Mouse (Mus musculus): ENCODE results near the gene 6430531B16Rik. TPM values are rescaled to one million over a fixed set of nuclear protein-coding genes. Genes with fewer than 3 reads are reported as not detected.
A peak's percentile ranks its signal among the peaks of the same experiment; 100 is the strongest.

6430531B16Rik gene
- polyA plus RNA-seq, 1 experiment, result 0.55 TPM

DNA sequence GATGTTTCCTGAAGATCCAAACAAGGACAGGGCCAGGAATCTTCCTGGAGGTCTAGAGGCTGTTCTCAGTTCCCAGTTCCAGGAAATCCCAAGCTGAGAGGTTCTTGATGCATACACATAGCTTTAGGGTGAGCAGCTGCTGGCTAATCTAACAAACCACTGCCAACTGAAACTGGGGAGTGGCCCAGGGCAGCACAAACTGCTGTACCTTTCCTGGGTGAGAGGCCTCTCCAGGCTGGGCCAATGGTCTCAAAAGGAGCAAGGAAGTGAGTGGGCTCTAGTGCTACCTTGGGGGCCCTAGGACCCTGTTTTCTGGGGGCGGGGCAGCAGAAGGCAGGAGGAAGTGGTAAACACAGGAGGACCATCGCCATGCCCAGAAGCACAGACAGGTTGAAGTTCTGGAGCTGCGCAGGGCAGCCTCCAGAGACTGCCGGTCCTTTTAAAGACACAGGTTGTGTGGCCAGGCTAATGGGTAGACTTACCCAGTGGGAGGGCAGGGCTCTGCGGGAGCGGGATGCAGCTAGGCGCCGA is 12.4 kb upstream of the 6430531B16Rik start:
- DNase-seq (ENCODE audit: low read depth), result no peak
- no peak for TF ChIP-seq CTCF (IDR thresholded peaks at IDR 0.05; ENCODE audit: borderline replicate concordance, extremely low read depth, insufficient read depth, insufficient read length)
- no peak for TF ChIP-seq POLR2A (IDR thresholded peaks at IDR 0.05; ENCODE audit: borderline replicate concordance, extremely low read depth, insufficient read depth, insufficient read length, poor library complexity, severe bottlenecking)

DNA sequence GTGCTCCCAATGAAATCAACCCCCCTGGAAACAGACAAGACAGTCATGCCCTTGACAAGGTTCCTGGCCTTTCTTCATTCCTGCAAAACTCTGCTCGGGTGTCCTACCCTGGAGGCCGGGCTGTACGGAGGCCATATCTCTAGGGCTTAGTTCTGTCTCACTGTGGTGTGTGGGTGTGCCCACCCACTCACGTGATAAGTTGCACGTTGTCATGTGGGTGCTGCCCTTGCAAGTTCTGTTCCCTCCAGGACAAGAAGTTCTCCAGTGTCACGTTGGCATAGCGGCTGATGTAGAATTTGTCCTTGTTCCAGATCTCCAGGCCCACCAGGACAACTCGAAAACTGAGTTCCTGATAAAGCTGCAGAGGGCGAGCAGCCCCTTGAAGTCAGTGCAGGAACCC is 9.7 kb upstream of the 6430531B16Rik start:
- no peak for DNase-seq (ENCODE audit: low read depth)
- TF ChIP-seq CTCF (IDR thresholded peaks at IDR 0.05; ENCODE audit: borderline replicate concordance, extremely low read depth, insufficient read depth, insufficient read length), result no peak
- TF ChIP-seq POLR2A (IDR thresholded peaks at IDR 0.05; ENCODE audit: borderline replicate concordance, extremely low read depth, insufficient read depth, insufficient read length, poor library complexity, severe bottlenecking), result no peak

DNA sequence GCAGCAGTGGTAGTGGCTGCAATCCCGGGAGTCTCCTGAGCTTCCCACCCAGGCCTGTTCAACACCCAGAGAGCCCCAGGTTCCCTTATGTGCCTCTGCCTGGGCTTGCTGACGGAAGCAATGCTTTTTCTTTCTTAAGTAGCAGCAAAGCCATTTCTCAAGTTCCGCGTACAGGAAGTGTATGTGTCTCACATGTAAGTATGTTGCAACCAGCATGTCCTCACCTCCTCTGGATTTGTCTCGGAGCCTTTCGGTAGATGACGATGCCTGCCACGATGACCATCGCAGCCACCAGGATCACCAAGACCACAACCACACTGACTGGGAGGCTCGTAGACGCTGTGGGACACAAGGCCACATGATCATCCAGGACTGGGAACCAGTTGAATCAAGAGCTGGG is 6.0 kb upstream of the 6430531B16Rik start:
- no peak for DNase-seq (ENCODE audit: low read depth)
- no peak for TF ChIP-seq POLR2A (IDR thresholded peaks at IDR 0.05; ENCODE audit: borderline replicate concordance, extremely low read depth, insufficient read depth, insufficient read length, poor library complexity, severe bottlenecking)
- TF ChIP-seq CTCF (IDR thresholded peaks at IDR 0.05; ENCODE audit: borderline replicate concordance, extremely low read depth, insufficient read depth, insufficient read length), result no peak

DNA sequence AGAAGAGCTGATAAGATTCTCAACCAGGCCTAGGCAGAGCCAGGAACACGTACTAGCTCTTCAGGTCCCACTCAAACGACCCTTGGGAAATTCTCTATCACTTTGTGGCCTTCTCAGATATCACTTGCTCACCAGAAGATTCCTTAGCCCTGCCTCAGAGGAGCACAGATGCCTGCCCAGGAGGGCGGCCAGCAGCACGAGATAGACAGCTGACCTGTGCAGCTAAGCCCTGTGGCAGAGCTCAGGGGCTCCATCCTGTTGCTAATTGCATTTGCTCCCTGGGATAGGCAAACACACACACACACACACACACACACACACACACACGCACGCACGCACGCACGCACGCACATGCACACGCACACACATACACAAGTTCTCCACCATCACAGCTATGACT is 3.5 kb upstream of the 6430531B16Rik start:
- no peak for TF ChIP-seq CTCF (IDR thresholded peaks at IDR 0.05; ENCODE audit: borderline replicate concordance, extremely low read depth, insufficient read depth, insufficient read length)
- no peak for DNase-seq (ENCODE audit: low read depth)

DNA sequence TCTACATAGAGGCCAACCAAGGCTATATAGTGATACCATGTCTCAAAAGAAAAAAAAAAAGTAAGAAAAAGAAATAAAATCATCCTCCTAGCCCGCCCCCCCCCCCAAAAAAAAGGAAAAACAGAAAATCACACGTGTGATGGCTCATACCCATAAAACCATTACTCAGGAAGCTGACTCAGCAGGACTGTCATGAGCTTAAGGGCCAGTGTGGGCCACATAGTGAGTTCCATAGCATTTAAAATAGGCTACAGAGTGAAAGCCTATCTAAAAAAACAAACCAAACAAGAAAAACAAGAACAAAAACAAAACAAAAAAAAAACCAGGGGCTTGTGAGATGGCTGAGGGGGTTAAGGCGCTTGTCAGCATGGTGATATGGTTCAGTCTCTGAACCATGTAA is 2.2 kb upstream of the 6430531B16Rik start:
- TF ChIP-seq CTCF (IDR thresholded peaks at IDR 0.05; ENCODE audit: borderline replicate concordance, extremely low read depth, insufficient read depth, insufficient read length) (no peak), POLR2A (IDR thresholded peaks at IDR 0.05; ENCODE audit: borderline replicate concordance, extremely low read depth, insufficient read depth, insufficient read length, poor library complexity, severe bottlenecking) (no peak)
- DNase-seq (ENCODE audit: low read depth), result no peak

DNA sequence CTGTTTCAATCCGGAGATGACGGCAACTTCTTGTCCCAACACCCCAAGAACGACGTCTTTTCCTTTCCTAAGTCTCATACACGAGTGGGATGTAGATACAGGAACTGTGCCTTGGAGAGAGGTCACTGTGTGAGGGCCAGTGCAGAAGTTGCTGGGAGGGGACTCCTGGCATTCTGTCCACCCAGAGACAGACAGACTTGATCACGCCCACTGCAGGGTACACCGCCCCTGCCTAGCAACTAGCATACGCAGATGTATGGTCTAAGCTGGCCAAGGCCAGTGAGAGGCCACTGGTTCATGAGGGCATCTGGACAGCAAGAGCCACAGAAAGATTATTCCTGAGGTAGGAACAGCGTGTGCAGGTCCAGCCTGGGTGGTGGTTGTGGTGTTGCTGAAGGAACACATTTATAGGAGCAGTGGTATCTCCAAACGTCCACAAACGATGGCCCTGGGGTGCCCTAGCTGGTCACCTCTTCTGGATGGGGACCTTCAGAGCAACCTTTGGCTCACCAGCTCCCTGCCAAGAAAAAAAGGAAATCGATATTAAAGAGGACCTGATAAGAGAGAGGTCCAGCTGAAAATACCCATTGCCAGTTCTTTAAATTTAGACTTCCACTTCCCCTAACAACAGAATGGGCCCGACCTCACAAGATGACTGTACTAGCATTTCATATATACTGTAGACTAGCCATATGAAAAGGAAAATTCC is 610 bp upstream of the 6430531B16Rik start:
- no peak for TF ChIP-seq CTCF (IDR thresholded peaks at IDR 0.05; ENCODE audit: borderline replicate concordance, extremely low read depth, insufficient read depth, insufficient read length)
- TF ChIP-seq POLR2A (IDR thresholded peaks at IDR 0.05; ENCODE audit: borderline replicate concordance, extremely low read depth, insufficient read depth, insufficient read length, poor library complexity, severe bottlenecking), result no peak
- peak; percentile 21 for DNase-seq (ENCODE audit: low read depth)

DNA sequence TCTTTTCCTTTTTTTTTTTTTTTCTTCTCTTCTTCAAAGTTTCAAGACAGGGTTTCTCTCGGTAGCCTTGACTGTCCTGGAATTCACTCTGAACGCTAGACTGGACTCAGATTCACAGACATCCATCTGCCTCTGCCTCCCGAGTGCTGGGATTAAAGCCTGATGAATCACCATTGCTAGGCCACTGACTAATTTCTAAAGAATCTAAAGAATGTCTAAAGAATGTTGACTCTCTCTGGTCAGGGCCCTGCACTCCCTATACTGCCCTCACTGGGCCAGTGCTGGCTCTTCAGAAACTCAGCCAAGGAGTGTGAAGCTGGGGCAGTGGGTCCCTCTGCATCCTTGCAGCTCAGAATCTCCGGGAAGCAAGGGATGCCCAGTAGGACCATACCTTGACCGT is 3.1 kb downstream of the 6430531B16Rik start:
- DNase-seq (ENCODE audit: low read depth), result no peak
- no peak for TF ChIP-seq CTCF (IDR thresholded peaks at IDR 0.05; ENCODE audit: borderline replicate concordance, extremely low read depth, insufficient read depth, insufficient read length)
- no peak for TF ChIP-seq POLR2A (IDR thresholded peaks at IDR 0.05; ENCODE audit: borderline replicate concordance, extremely low read depth, insufficient read depth, insufficient read length, poor library complexity, severe bottlenecking)

DNA sequence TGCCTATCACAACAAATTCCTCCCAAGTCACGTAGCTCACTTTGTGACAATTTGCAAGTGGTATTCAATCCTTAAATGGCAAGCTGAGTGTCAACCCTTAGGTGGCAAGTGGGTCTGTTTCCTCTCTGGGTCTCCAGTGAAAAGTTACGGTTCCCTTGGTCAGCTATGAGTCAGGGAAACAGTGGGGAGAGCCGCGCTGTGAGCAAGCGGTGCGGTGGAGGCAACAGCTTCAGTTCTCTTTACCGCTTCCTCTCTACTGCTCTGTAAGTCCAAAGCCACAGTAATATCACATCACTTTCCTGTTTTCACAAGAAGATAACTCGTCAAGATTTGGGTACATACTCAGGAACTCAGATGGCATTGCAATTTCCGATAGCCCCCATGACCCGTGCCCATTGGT is 4.2 kb downstream of the 6430531B16Rik start:
- TF ChIP-seq CTCF (IDR thresholded peaks at IDR 0.05; ENCODE audit: borderline replicate concordance, extremely low read depth, insufficient read depth, insufficient read length) (no peak), POLR2A (IDR thresholded peaks at IDR 0.05; ENCODE audit: borderline replicate concordance, extremely low read depth, insufficient read depth, insufficient read length, poor library complexity, severe bottlenecking) (no peak)
- DNase-seq (ENCODE audit: low read depth), result no peak

DNA sequence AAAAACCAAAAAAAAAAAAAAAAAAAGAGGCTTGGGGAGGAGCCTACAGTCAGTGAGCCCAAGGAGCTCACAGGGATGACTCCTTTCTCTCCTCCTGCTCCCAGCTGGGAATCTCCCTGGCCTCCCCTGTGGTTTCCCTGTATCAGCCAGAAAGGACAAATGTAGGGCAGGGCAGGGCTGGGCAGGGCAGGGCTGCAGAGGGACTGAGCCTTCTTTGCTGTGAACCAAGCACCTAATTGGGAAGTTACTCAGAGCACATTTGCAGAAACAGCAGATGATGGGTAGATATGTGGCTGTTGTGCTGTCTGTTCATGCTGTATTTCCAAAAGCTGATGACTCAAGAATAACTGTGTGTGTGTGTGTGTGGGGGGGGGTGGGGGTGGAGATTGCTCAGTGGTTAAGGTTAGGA is 5.6 kb downstream of the 6430531B16Rik start:
- DNase-seq (ENCODE audit: low read depth), result no peak
- TF ChIP-seq CTCF (IDR thresholded peaks at IDR 0.05; ENCODE audit: borderline replicate concordance, extremely low read depth, insufficient read depth, insufficient read length), result no peak
- TF ChIP-seq POLR2A (IDR thresholded peaks at IDR 0.05; ENCODE audit: borderline replicate concordance, extremely low read depth, insufficient read depth, insufficient read length, poor library complexity, severe bottlenecking), result no peak

DNA sequence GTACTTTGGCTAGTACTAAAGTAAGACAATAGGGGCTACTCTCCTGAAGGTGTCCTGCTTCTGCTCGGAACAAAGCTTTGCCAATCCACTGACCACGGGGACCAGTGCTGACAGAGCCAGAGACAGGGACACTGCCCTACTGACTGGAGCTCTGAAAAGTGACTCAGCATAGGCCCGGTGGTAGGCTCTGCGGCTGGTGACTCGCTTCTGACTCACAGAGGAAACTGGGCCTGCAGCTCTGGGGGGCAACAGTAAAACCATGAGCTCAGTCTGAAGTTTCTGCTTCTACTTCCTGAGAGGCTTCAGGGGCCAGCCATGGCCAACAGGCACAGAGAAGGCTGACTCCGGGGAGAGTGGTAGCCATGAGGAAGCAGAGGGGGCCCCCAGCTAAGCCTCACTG is 7.1 kb downstream of the 6430531B16Rik start:
- DNase-seq (ENCODE audit: low read depth), result no peak
- TF ChIP-seq POLR2A (IDR thresholded peaks at IDR 0.05; ENCODE audit: borderline replicate concordance, extremely low read depth, insufficient read depth, insufficient read length, poor library complexity, severe bottlenecking) (no peak), CTCF (IDR thresholded peaks at IDR 0.05; ENCODE audit: borderline replicate concordance, extremely low read depth, insufficient read depth, insufficient read length) (no peak)

- no peak for DNase-seq (ENCODE audit: low read depth)
- TF ChIP-seq POLR2A (IDR thresholded peaks at IDR 0.05; ENCODE audit: borderline replicate concordance, extremely low read depth, insufficient read depth, insufficient read length, poor library complexity, severe bottlenecking) (no peak), CTCF (IDR thresholded peaks at IDR 0.05; ENCODE audit: borderline replicate concordance, extremely low read depth, insufficient read depth, insufficient read length) (no peak)
Measured at GRCm38 (mm10) chr7:139970979-139971378, 7.6 kb downstream of the 6430531B16Rik start.

GRCm38 (mm10) chr7:139970216-139970919 is 8.2 kb downstream of the 6430531B16Rik start:
- TF ChIP-seq CTCF (IDR thresholded peaks at IDR 0.05; ENCODE audit: borderline replicate concordance, extremely low read depth, insufficient read depth, insufficient read length) (no peak), POLR2A (IDR thresholded peaks at IDR 0.05; ENCODE audit: borderline replicate concordance, extremely low read depth, insufficient read depth, insufficient read length, poor library complexity, severe bottlenecking) (no peak)
- no peak for DNase-seq (ENCODE audit: low read depth)
